Mouse (Mus musculus) brain, embryonic 14.5 days (tissue): ENCODE results near the gene Zbtb8os.

Source experiments
- CTCF ChIP-seq: fragments of 200-500 bp; IDR thresholded peaks from 2 replicates; pipeline ENCODE4 v1.5.1; 2012; ENCODE audit warnings: inconsistent platforms, mild to moderate bottlenecking, moderate library complexity, borderline replicate concordance; ENCODE audit not compliant: insufficient read depth, insufficient read length; ENCODE audit errors: extremely low read depth
- POLR2A ChIP-seq: fragments of 200-500 bp; IDR thresholded peaks from 2 replicates; pipeline ENCODE4 v1.6.1; 2012; ENCODE audit warnings: mild to moderate bottlenecking, inconsistent platforms, borderline replicate concordance; ENCODE audit not compliant: poor library complexity, insufficient read depth, insufficient read length, severe bottlenecking; ENCODE audit errors: extremely low read depth

GRCm38 (mm10) chr4:129371391-129371790 lies 35.9 kb downstream of the Zbtb8os start:
- no peak for TF ChIP-seq POLR2A
- TF ChIP-seq CTCF, result no peak
